Mouse (Mus musculus) left cerebral cortex, postnatal 25 days (tissue): ENCODE data around the gene Lmod1. TPM values are rescaled to one million over a fixed set of nuclear protein-coding genes. Genes with fewer than 3 reads are reported as not detected.

Experiments
- DNase-seq, 2 experiments: peaks; one replicate each; pipeline ENCODE4 v3.0.0; 2022; ENCODE audit warnings: low spot score in 2 of 2, mixed read lengths in 1 of 2
- intact Hi-C: fragments of 180-260 bp; cut with DNase I; formaldehyde crosslinking; loops from one replicate; pipeline ENCODE4 v1.15.1; 2025
- total RNA-seq, 2 experiments: library from RNA; stranded (reverse); gene quantifications; 2 replicates each; pipeline ENCODE4 v1.2.3; 2021

Lmod1 gene
- total RNA-seq, 2 experiments from 2014 or later: 0.76 to 0.94 TPM

DNA sequence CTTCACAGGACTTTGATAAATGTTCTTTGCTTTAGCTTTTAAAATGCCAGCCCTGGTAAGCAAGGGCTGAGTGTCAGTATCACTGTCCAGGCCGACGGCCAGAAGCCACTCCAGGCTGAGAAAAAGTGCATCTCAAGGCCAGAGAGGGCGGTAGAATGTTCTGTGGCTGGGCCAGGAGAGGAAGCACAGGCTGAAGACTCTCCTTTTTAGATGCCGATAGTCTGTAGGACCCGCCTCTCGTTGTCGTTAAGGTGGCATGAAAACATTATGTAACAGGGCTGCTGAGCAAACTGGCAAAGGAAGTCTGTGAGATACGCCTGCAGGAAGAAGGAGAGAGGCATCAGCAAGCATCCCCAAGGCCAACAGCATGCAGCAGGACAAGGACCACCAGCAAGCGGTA is 60.6 kb downstream of the Lmod1 start:
- intact Hi-C loops: loop anchor here (5.0 kb wide), 1 partner anchor 37 kb away; no protein-coding TSS in a partner anchor
- peak; percentile 66 to 80 for DNase-seq

GRCm38 (mm10) chr1:135399466-135399865 is 74.9 kb downstream of the Lmod1 start:
- no peak for DNase-seq
- intact Hi-C loops: no loop called here

DNA sequence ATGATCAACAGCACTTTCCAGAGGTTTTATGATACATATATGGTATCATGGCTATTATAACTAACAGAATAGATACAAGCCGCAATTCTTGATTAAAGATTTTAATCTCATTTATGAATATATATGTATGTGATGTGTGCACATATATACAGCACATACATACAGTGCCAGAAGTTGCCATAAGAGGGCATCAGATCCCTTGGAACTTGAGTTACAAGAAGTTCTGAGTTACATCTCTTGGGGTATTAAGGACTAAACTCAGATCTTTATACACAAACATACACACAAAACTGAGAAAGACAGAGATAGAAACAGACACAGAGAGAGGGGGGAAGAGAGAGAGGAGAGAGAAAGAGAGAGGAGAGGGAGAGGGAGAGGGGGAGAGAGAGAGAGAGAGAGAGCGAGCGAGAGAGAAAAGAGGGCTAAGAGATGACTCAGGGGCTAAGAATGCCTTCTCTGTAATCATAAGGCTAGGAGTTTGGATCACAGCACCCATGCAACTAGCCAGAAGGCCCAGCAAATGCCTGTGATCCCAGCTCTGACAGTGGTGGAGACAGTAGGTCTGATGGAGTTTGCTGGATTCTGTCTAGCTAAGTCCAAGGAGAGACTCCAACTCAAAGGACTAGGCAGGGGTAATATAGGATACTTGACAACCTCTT is 77.0 kb downstream of the Lmod1 start:
- intact Hi-C loops: no loop called here
- DNase-seq: no peak

- intact Hi-C loops: no loop called here
- DNase-seq: no peak
Observed at GRCm38 (mm10) chr1:135405356-135405755, 80.7 kb downstream of the Lmod1 start.

DNA sequence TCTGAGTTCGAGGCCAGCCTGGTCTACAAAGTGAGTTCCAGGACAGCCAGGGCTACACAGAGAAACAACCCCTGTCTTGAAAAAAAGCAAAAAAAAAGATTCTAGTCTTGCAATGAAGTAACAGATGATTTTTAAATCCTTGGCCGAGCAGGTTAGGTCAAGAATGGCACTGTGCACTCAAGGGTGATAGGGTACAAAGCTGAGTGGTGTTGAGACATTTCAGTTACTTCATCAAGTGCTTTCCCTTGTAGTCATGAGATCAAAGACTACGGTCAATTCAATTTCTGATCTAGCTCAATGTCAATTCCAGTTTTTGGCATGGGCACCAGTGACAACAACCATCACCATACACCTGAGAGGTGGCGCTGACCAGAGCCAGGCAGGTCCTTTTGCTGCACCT is 84.4 kb downstream of the Lmod1 start:
- intact Hi-C loops: no loop called here
- DNase-seq: no peak

DNA sequence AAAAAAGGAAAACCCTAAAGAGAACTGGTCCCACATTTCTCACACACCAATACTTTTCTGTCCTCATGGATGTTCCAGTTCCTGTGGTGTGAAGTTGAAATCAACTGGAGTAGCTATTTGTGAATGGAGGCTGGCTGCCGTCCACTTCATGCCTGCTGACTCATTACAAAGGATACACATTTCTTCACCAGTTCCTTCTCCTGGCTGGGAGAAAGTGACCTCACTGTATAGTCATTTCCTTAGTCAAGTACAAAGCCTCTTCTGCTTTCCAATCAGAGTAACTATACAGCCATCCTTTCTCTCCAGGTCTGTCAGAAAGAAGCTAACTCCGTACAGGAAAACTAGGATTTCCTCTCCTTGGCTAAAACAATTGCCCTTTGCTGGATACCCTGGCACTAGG is 86.4 kb downstream of the Lmod1 start:
- intact Hi-C loops: no loop called here
- peak; percentile 18 to 85 for DNase-seq

GRCm38 (mm10) chr1:135412130-135412529 is 87.5 kb downstream of the Lmod1 start:
- DNase-seq: no peak
- intact Hi-C loops: no loop called here

DNA sequence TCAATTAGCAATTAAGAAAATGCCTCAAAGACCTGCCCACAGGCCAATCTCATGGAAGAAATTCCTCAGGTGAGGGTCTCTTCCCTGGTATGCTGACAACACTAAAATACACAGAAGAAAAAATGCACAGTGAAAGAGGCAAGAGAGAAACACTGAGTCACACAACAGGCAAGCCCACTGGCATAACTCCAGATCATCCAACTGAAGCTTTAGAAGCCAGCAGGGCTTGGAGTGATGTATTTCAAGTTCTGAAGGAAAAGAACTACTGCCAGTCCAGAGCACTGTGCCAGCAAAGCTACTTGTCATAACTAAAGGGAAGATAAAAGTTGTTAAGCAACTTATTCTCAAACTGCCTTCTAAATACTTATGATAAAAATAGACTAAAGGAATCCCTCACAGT is 89.4 kb downstream of the Lmod1 start:
- peak in 1 of 2 experiments; percentile 81 for DNase-seq
- intact Hi-C loops: no loop called here

Other genes with a start within 250 kb of the Lmod1 start
- gene Lgr6, start 219.5 kb upstream of the Lmod1 start, total RNA-seq: 1 to 10 TPM; 1.5 to 2.1 TPM
- 1 to 10 TPM in 1 of 2 experiments, under 1 TPM in 1; 0.16 to 1.0 TPM for gene Ptpn7, start 192.1 kb upstream of the Lmod1 start, total RNA-seq
- gene Arl8a, start 178.0 kb upstream of the Lmod1 start, total RNA-seq: 100 to 1,000 TPM; 261 to 278 TPM
- gene Gpr37l1, start 157.1 kb upstream of the Lmod1 start, total RNA-seq: 100 to 1,000 TPM; 182 to 212 TPM
- under 1 TPM in 1 of 2 experiments, not detected in 1; 0.16 TPM for gene Elf3, start 66.2 kb upstream of the Lmod1 start, total RNA-seq
- gene Rnpep, start 40.7 kb upstream of the Lmod1 start, total RNA-seq: 10 to 100 TPM; 50.5 to 54.8 TPM
- 100 to 1,000 TPM; 159 to 175 TPM for gene Timm17a, start 11.0 kb upstream of the Lmod1 start, total RNA-seq
- 100 to 1,000 TPM; 188 to 196 TPM for gene Shisa4, start 50.4 kb downstream of the Lmod1 start, total RNA-seq
- gene Ipo9, start 105.7 kb downstream of the Lmod1 start, total RNA-seq: 100 to 1,000 TPM; 169 to 173 TPM